8 mouse cellular contexts compared by ENCODE assay signal in genomic region chr10:12922574-12923353, GRCm38 (mm10). TPM values are rescaled to one million over a fixed set of nuclear protein-coding genes. Genes with fewer than 3 reads are reported as not detected.
DNase-seq lines count a peak whose midpoint lies in the region; ATAC-seq and TF ChIP-seq lines count a peak whose summit lies in the region.

No protein-coding gene starts in this region.

- peak; percentile 58 for TF ChIP-seq CTCF in heart, adult 2 months (IDR thresholded peaks at IDR 0.05)

- no peaks in the 10 kb centered on the region for H3K27me3 ChIP-seq in embryonic facial prominence, embryonic 14.5 days (replicated peaks; ENCODE audit: control insufficient read depth, insufficient read depth, low read length)
- H3K27me3 ChIP-seq in heart, adult 2 months (ENCODE audit: control insufficient read depth, insufficient read depth, low read length): no peaks in the 10 kb centered on the region
- no peaks in the 10 kb centered on the region for H3K27me3 ChIP-seq in limb, embryonic 13.5 days
- H3K27me3 ChIP-seq in midbrain, embryonic 16.5 days (ENCODE audit: control insufficient read depth, insufficient read depth, low read depth, low read length): no peaks in the 10 kb centered on the region

- peak; percentile 96 for TF ChIP-seq EP300 in heart, adult 2 months (IDR thresholded peaks at IDR 0.05; ENCODE audit: insufficient read depth, low read depth, low read length)

- no peaks in the 10 kb centered on the region for H3K36me3 ChIP-seq in embryonic facial prominence, embryonic 14.5 days (ENCODE audit: control insufficient read depth, insufficient read depth, low read length)
- no peaks in the 10 kb centered on the region for H3K36me3 ChIP-seq in heart, adult 2 months (ENCODE audit: control insufficient read depth, insufficient read depth, low read length)
- H3K36me3 ChIP-seq in limb, embryonic 13.5 days: no peaks in the 10 kb centered on the region
- no peaks in the 10 kb centered on the region for H3K36me3 ChIP-seq in midbrain, embryonic 16.5 days (ENCODE audit: control insufficient read depth, insufficient read depth, low read length)

- H3K4me2 ChIP-seq in embryonic facial prominence, embryonic 14.5 days (ENCODE audit: low read depth, low read length): peak overlapping the region; percentile 54
- peak overlapping the region; percentile 68 for H3K4me2 ChIP-seq in limb, embryonic 13.5 days (replicated peaks)
- H3K4me2 ChIP-seq in midbrain, embryonic 16.5 days (ENCODE audit: low read length): peak overlapping the region; percentile 66

- WGBS in embryonic facial prominence, embryonic 14.5 days: under 1% methylated on average over 35 of the region's 55 CpGs
- WGBS in heart, adult 2 months: under 1% methylated on average over 55 of the region's 55 CpGs
- under 1% methylated on average over 55 of the region's 55 CpGs for WGBS in limb, embryonic 13.5 days
- under 1% methylated on average over 55 of the region's 55 CpGs for WGBS in midbrain, embryonic 16.5 days

- H3K79me2 ChIP-seq in heart, adult 2 months (replicated peaks; ENCODE audit: control insufficient read depth, insufficient read depth, low read length): no peaks in the 10 kb centered on the region

- peak; percentile 95 for ATAC-seq in embryonic facial prominence, embryonic 14.5 days (ENCODE audit: low read depth)
- peak; percentile 95 for ATAC-seq in limb, embryonic 13.5 days (ENCODE audit: low FRiP score, low read depth)
- ATAC-seq in midbrain, embryonic 16.5 days: peak; percentile 97

- no peaks in the 10 kb centered on the region for H3K4me1 ChIP-seq in embryonic facial prominence, embryonic 14.5 days (ENCODE audit: control insufficient read depth, insufficient read depth, low read length)
- H3K4me1 ChIP-seq in heart, adult 2 months (ENCODE audit: control insufficient read depth, insufficient read depth, low read length): no peaks in the 10 kb centered on the region; the same call in 1 of the 2 replicates
- H3K4me1 ChIP-seq in limb, embryonic 13.5 days: peaks cover 8% of the 10 kb centered on the region
- H3K4me1 ChIP-seq in midbrain, embryonic 16.5 days (ENCODE audit: control insufficient read depth, insufficient read depth, low read length): peaks cover 5% of the 10 kb centered on the region

- TF ChIP-seq POLR2A in heart, adult 2 months (IDR thresholded peaks at IDR 0.05; ENCODE audit: insufficient read depth, low read depth, low read length): no peak

- intact Hi-C loops in heart, adult 2 months (cut with DNase I): loop anchor here (2.0 to 5.0 kb wide), 6 partner anchors 42 to 230 kb away; partner anchors contain the start of genes Stx11 and Utrn

- H3K9ac ChIP-seq in embryonic facial prominence, embryonic 14.5 days (ENCODE audit: low read depth, low read length): peak overlapping the region; percentile 71
- H3K9ac ChIP-seq in heart, adult 2 months (ENCODE audit: low read depth, low read length): peak overlapping the region; percentile 64
- H3K9ac ChIP-seq in limb, embryonic 13.5 days: peak overlapping the region; percentile 77
- peak overlapping the region; percentile 72 for H3K9ac ChIP-seq in midbrain, embryonic 16.5 days (ENCODE audit: low read depth, low read length)

- H3K9me3 ChIP-seq in embryonic facial prominence, embryonic 14.5 days (ENCODE audit: control insufficient read depth, low read length): no peaks in the 10 kb centered on the region
- no peaks in the 10 kb centered on the region for H3K9me3 ChIP-seq in limb, embryonic 13.5 days
- H3K9me3 ChIP-seq in midbrain, embryonic 16.5 days (replicated peaks; ENCODE audit: control insufficient read depth, low read length, poor library complexity, severe bottlenecking): no peaks in the 10 kb centered on the region

- DNase-seq in 3T3-L1 (ENCODE audit: low read depth, low spot score): peak; percentile 98
- peak; percentile 83 to 86 for DNase-seq in adrenal gland, postnatal 4 days (ENCODE audit: low spot score in 2 of 2)
- peak; percentile 95 for DNase-seq in embryonic facial prominence, embryonic 14.5 days (ENCODE audit: low spot score)
- peak; percentile 93 to 95 for DNase-seq in heart, adult 2 months
- DNase-seq in kidney, adult 8-10 months: peak; percentile 93 to 97
- DNase-seq in spleen, postnatal 10 days (ENCODE audit: low spot score in 2 of 2): peak; percentile 90 to 94

- H3K27ac ChIP-seq in embryonic facial prominence, embryonic 14.5 days (replicated peaks; ENCODE audit: low read depth, low read length): peak overlapping the region; percentile 91
- H3K27ac ChIP-seq in heart, adult 2 months: peak overlapping the region; percentile 84
- H3K27ac ChIP-seq in limb, embryonic 13.5 days: peak overlapping the region; percentile 84
- H3K27ac ChIP-seq in midbrain, embryonic 16.5 days (ENCODE audit: low read length): peak overlapping the region; percentile 81

- H3K4me3 ChIP-seq in embryonic facial prominence, embryonic 14.5 days (ENCODE audit: low read depth, low read length): peak overlapping the region; percentile 66
- H3K4me3 ChIP-seq in heart, adult 2 months: peak overlapping the region; percentile 93
- peak overlapping the region; percentile 64 for H3K4me3 ChIP-seq in limb, embryonic 13.5 days
- H3K4me3 ChIP-seq in midbrain, embryonic 16.5 days (ENCODE audit: low read depth, low read length): peak overlapping the region; percentile 84

RNA-seq across cellular contexts. Expression of gene Stx11, which starts 41.3 kb away (rescaled TPM):
- 1 to 10 TPM; 8.4 to 9.7 TPM for total RNA-seq in adrenal gland, postnatal 4 days (2021)
- polyA plus RNA-seq in embryonic facial prominence, embryonic 14.5 days (2014; fragmentation: Nextera tagmentation; extraction: Ambion mirVana): 3.8 and 5.4 TPM in 2 replicates
- total RNA-seq in heart, adult 2 months (2021): 1 to 10 TPM; 2.7 to 4.0 TPM
- 1.7 and 2.2 TPM in 2 replicates for polyA plus RNA-seq in heart, adult 2 months (2012; rRNA removed)
- 2.2 and 3.5 TPM in 2 replicates for polyA plus RNA-seq in limb, embryonic 13.5 days (2015; fragmentation: Nextera tagmentation; extraction: Ambion mirVana)
- 1.3 and 1.7 TPM in 2 replicates for polyA plus RNA-seq in midbrain, embryonic 16.5 days (2015; fragmentation: Nextera tagmentation; extraction: Ambion mirVana)

RNA-seq across cellular contexts. Expression of gene Utrn, which starts 53.6 kb away (rescaled TPM):
- total RNA-seq in adrenal gland, postnatal 4 days (2021): 100 to 1,000 TPM in 1 of 2 experiments, 10 to 100 TPM in 1; 91.1 to 101 TPM
- 69.2 and 73.3 TPM in 2 replicates for polyA plus RNA-seq in embryonic facial prominence, embryonic 14.5 days (2014; fragmentation: Nextera tagmentation; extraction: Ambion mirVana)
- total RNA-seq in heart, adult 2 months (2021): 10 to 100 TPM; 61.8 to 68.1 TPM
- 18.8 and 33.4 TPM in 2 replicates for polyA plus RNA-seq in heart, adult 2 months (2012; rRNA removed)
- polyA plus RNA-seq in limb, embryonic 13.5 days (2015; fragmentation: Nextera tagmentation; extraction: Ambion mirVana): 89.9 and 90.2 TPM in 2 replicates
- 17.6 and 18.9 TPM in 2 replicates for polyA plus RNA-seq in midbrain, embryonic 16.5 days (2015; fragmentation: Nextera tagmentation; extraction: Ambion mirVana)

Comparison
In these comparisons a context has a peak if more than half of its experiments do, and no peak if none do; other contexts are left out.
1. Peak in every context shown above with its lines: DNase-seq, ATAC-seq, H3K4me3 ChIP-seq and H3K27ac ChIP-seq.